Mouse (Mus musculus) forebrain, embryonic 15.5 days (tissue): ENCODE measurements around the gene Hist2h2bb. TPM values are rescaled to one million over a fixed set of nuclear protein-coding genes. Genes with fewer than 3 reads are reported as not detected.
"Not testable (repeated sequence)": the region's sequence is repeated elsewhere in the genome, so short reads cannot be mapped to it uniquely, and the experiment has no call there.

Experiments
- ATAC-seq: fragments of 200-750 bp; cut with Nextera tagmentation; replicated peaks from 2 replicates; pipeline ENCODE4 v1.8.0; 2017; ENCODE audit warnings: mild to moderate bottlenecking, moderate TSS enrichment, moderate library complexity
- H3K27ac ChIP-seq: fragments of 300-500 bp; sonication (generic); replicated peaks from 2 replicates; pipeline ENCODE4 v1.5.1; 2015; ENCODE audit warnings: mild to moderate bottlenecking, inconsistent platforms
- H3K27me3 ChIP-seq: fragments of 300-500 bp; sonication (generic); 2 replicates; pipeline ENCODE4 v1.6.1; 2015; ENCODE audit warnings: inconsistent platforms
- H3K36me3 ChIP-seq: fragments of 300-500 bp; sonication (generic); 2 replicates; pipeline ENCODE4 v1.6.1; 2015; ENCODE audit warnings: mild to moderate bottlenecking, inconsistent platforms
- H3K4me1 ChIP-seq: fragments of 300-500 bp; sonication (generic); 2 replicates; pipeline ENCODE4 v1.6.1; 2015; ENCODE audit warnings: inconsistent platforms
- H3K4me2 ChIP-seq: fragments of 300-500 bp; sonication (generic); replicated peaks from 2 replicates; pipeline ENCODE4 v1.6.1; 2015; ENCODE audit warnings: mild to moderate bottlenecking, inconsistent platforms
- H3K4me3 ChIP-seq: fragments of 300-500 bp; sonication (generic); 2 replicates; pipeline ENCODE4 v1.5.1; 2015; ENCODE audit warnings: mild to moderate bottlenecking, inconsistent platforms
- H3K9ac ChIP-seq: fragments of 300-500 bp; sonication (generic); replicated peaks from 2 replicates; pipeline ENCODE4 v1.6.1; 2015; ENCODE audit warnings: mild to moderate bottlenecking, inconsistent platforms
- H3K9me3 ChIP-seq: fragments of 300-500 bp; sonication (generic); 2 replicates; pipeline ENCODE4 v1.6.1; 2016; ENCODE audit warnings: inconsistent platforms
- WGBS: fragments of 180-500 bp; shearing (Covaris S2); methylation state at CpG from one replicate; pipeline ENCODE4 v1.1.7; 2015; ENCODE audit warnings: mixed read lengths; 5-methylcytosine and 5-hydroxymethylcytosine counted together
- polyA plus RNA-seq: library from polyadenylated mRNA; unstranded; fragments of >200 nt; fragmentation: Nextera tagmentation; extraction: Ambion mirVana; gene quantifications from 2 replicates; pipeline ENCODE4 v1.2.1, GENCODE M21; 2015

The Hist2h2bb gene
- 7.1 and 9.9 TPM in 2 replicates for polyA plus RNA-seq

GRCm38 (mm10) chr3:96269511-96270474 lies at the start of gene Hist2h2bb:
Gene Hist2h2bb, plus strand, starts transcription at chr3:96269752.
- ATAC-seq = peak; percentile 97
- Histone ChIP-seq H3K9ac (peak within 1 kb of the TSS; percentile 57), H3K27ac (peak within 1 kb of the TSS; percentile 99), H3K27me3 (no peaks in the 10 kb centered on the region), H3K9me3 (no peaks in the 10 kb centered on the region), H3K36me3 (no peaks in the 10 kb centered on the region), H3K4me2 (peak within 1 kb of the TSS; percentile 61), H3K4me1 (peaks cover 18% of the 10 kb centered on the region), H3K4me3 (peak within 1 kb of the TSS; percentile 49)
- under 1% methylated on average over 45 of the region's 45 CpGs for WGBS

GRCm38 (mm10) chr3:96220131-96220764 lies 49.3 kb upstream of the Hist2h2bb start:
- H3K27ac ChIP-seq = peak overlapping the region; percentile 98
- peaks cover 43% of the 10 kb centered on the region for H3K4me1 ChIP-seq
- H3K4me2 ChIP-seq = peak overlapping the region; percentile 89
- H3K9ac ChIP-seq = peak overlapping the region; percentile 67
- peak overlapping the region; percentile 48 for H3K4me3 ChIP-seq
- H3K9me3 ChIP-seq, H3K36me3 ChIP-seq, H3K27me3 ChIP-seq, ATAC-seq: not testable (repeated sequence)
- under 1% methylated on average over 37 of the region's 47 CpGs for WGBS

- Histone ChIP-seq H3K4me2 (peak within 1 kb of the TSS; percentile 89), H3K36me3 (no peaks in the 10 kb centered on the region), H3K9me3 (no peaks in the 10 kb centered on the region), H3K27ac (peak within 1 kb of the TSS; percentile 98), H3K9ac (peak within 1 kb of the TSS; percentile 67), H3K27me3 (no peaks in the 10 kb centered on the region), H3K4me3 (peak within 1 kb of the TSS; percentile 48), H3K4me1 (peaks cover 50% of the 10 kb centered on the region)
- WGBS = under 1% methylated on average over 43 of the region's 43 CpGs
- ATAC-seq = peak; percentile 90
These were observed 48.5 kb upstream of the Hist2h2bb start, which contains the start of the genes Hist2h2ac and Hist2h2be for GRCm38 (mm10) chr3:96220765-96221639. Gene Hist2h2ac, minus strand, starts transcription at chr3:96220880. Gene Hist2h2be, plus strand, starts transcription at chr3:96221119.

GRCm38 (mm10) chr3:96221640-96222038 lies 47.9 kb upstream of the Hist2h2bb start:
- no peaks in the 10 kb centered on the region for H3K27me3 ChIP-seq
- peak overlapping the region; percentile 98 for H3K27ac ChIP-seq
- H3K4me3 ChIP-seq = peak overlapping the region; percentile 48
- peak overlapping the region; percentile 89 for H3K4me2 ChIP-seq
- H3K4me1 ChIP-seq = peaks cover 50% of the 10 kb centered on the region
- peak overlapping the region; percentile 67 for H3K9ac ChIP-seq
- H3K36me3 ChIP-seq = no peaks in the 10 kb centered on the region
- H3K9me3 ChIP-seq = no peaks in the 10 kb centered on the region
- ATAC-seq = no peak
- WGBS = 5% methylated on average over 9 of the region's 9 CpGs

GRCm38 (mm10) chr3:96222774-96223173 lies 46.8 kb upstream of the Hist2h2bb start:
- H3K27me3 ChIP-seq = no peaks in the 10 kb centered on the region
- H3K4me3 ChIP-seq = no peak overlapping the region
- ATAC-seq = no peak
- H3K4me1 ChIP-seq = peaks cover 50% of the 10 kb centered on the region
- no peak overlapping the region for H3K9ac ChIP-seq
- no peaks in the 10 kb centered on the region for H3K9me3 ChIP-seq
- H3K27ac ChIP-seq = no peak overlapping the region
- WGBS = 77% methylated on average over 4 of the region's 4 CpGs
- peak overlapping the region; percentile 89; the same call in 1 of the 2 replicates for H3K4me2 ChIP-seq
- H3K36me3 ChIP-seq = no peaks in the 10 kb centered on the region

- WGBS = 15% methylated on average over 2 of the region's 2 CpGs
- no peak overlapping the region for H3K9ac ChIP-seq
- H3K4me2 ChIP-seq = no peak overlapping the region
- no peaks in the 10 kb centered on the region for H3K27me3 ChIP-seq
- H3K27ac ChIP-seq = no peak overlapping the region
- no peaks in the 10 kb centered on the region for H3K9me3 ChIP-seq
- no peak for ATAC-seq
- H3K4me3 ChIP-seq = no peak overlapping the region
- peaks cover 41% of the 10 kb centered on the region for H3K4me1 ChIP-seq
- no peaks in the 10 kb centered on the region for H3K36me3 ChIP-seq
These were observed 44.1 kb upstream of the Hist2h2bb start for GRCm38 (mm10) chr3:96225421-96225820.

- 71% methylated on average over 8 of the region's 8 CpGs for WGBS
These were observed 42.6 kb upstream of the Hist2h2bb start for GRCm38 (mm10) chr3:96226695-96227648.

GRCm38 (mm10) chr3:96228828-96229227 lies 40.7 kb upstream of the Hist2h2bb start:
- 72% methylated on average over 2 of the region's 2 CpGs for WGBS
- Histone ChIP-seq H3K27ac (no peak overlapping the region), H3K9me3 (no peaks in the 10 kb centered on the region), H3K27me3 (no peaks in the 10 kb centered on the region), H3K4me1 (peaks cover 13% of the 10 kb centered on the region), H3K36me3 (no peaks in the 10 kb centered on the region), H3K4me3 (no peak overlapping the region), H3K9ac (no peak overlapping the region), H3K4me2 (no peak overlapping the region)
- ATAC-seq = no peak

More at GRCm38 (mm10) chr3:96226695-96227648, 42.6 kb upstream of the Hist2h2bb start:
- Histone ChIP-seq H3K4me1 (peaks cover 30% of the 10 kb centered on the region), H3K27ac (no peak overlapping the region), H3K27me3 (no peaks in the 10 kb centered on the region), H3K36me3 (no peaks in the 10 kb centered on the region), H3K9ac (no peak overlapping the region), H3K4me2 (no peak overlapping the region), H3K4me3 (no peak overlapping the region), H3K9me3 (no peaks in the 10 kb centered on the region)
- no peak for ATAC-seq

- H3K36me3 ChIP-seq = no peaks in the 10 kb centered on the region
- no peak for ATAC-seq
- 78% methylated on average over 2 of the region's 2 CpGs for WGBS
- H3K4me1 ChIP-seq = 0 out of 2 replicates have a peak, but pooled peaks cover 5% of the 10 kb centered on the region
- no peak overlapping the region for H3K4me3 ChIP-seq
- no peak overlapping the region for H3K4me2 ChIP-seq
- H3K9me3 ChIP-seq = no peaks in the 10 kb centered on the region
- no peaks in the 10 kb centered on the region for H3K27me3 ChIP-seq
- no peak overlapping the region for H3K9ac ChIP-seq
- H3K27ac ChIP-seq = no peak overlapping the region
These were observed 39.1 kb upstream of the Hist2h2bb start for GRCm38 (mm10) chr3:96230404-96230803.

GRCm38 (mm10) chr3:96230910-96231757 lies 38.4 kb upstream of the Hist2h2bb start:
- Histone ChIP-seq H3K27me3 (no peaks in the 10 kb centered on the region), H3K4me3 (no peak overlapping the region), H3K4me1 (no peaks in the 10 kb centered on the region), H3K4me2 (no peak overlapping the region), H3K9me3 (no peaks in the 10 kb centered on the region), H3K36me3 (no peaks in the 10 kb centered on the region), H3K27ac (no peak overlapping the region), H3K9ac (no peak overlapping the region)
- no peak for ATAC-seq
- 70% methylated on average over 4 of the region's 4 CpGs for WGBS
